Mouse (Mus musculus) forebrain, embryonic 15.5 days (tissue): ENCODE measurements around the gene Meox1. TPM values are rescaled to one million over a fixed set of nuclear protein-coding genes. Genes with fewer than 3 reads are reported as not detected.

ENCODE experiments used
- ATAC-seq: fragments of 200-750 bp; cut with Nextera tagmentation; replicated peaks from 2 replicates; pipeline ENCODE4 v1.8.0; 2017; ENCODE audit warnings: mild to moderate bottlenecking, moderate TSS enrichment, moderate library complexity
- H3K27ac ChIP-seq: fragments of 300-500 bp; sonication (generic); replicated peaks from 2 replicates; pipeline ENCODE4 v1.5.1; 2015; ENCODE audit warnings: mild to moderate bottlenecking, inconsistent platforms
- H3K27me3 ChIP-seq: fragments of 300-500 bp; sonication (generic); 2 replicates; pipeline ENCODE4 v1.6.1; 2015; ENCODE audit warnings: inconsistent platforms
- H3K36me3 ChIP-seq: fragments of 300-500 bp; sonication (generic); 2 replicates; pipeline ENCODE4 v1.6.1; 2015; ENCODE audit warnings: mild to moderate bottlenecking, inconsistent platforms
- H3K4me1 ChIP-seq: fragments of 300-500 bp; sonication (generic); 2 replicates; pipeline ENCODE4 v1.6.1; 2015; ENCODE audit warnings: inconsistent platforms
- H3K4me2 ChIP-seq: fragments of 300-500 bp; sonication (generic); replicated peaks from 2 replicates; pipeline ENCODE4 v1.6.1; 2015; ENCODE audit warnings: mild to moderate bottlenecking, inconsistent platforms
- H3K4me3 ChIP-seq: fragments of 300-500 bp; sonication (generic); 2 replicates; pipeline ENCODE4 v1.5.1; 2015; ENCODE audit warnings: mild to moderate bottlenecking, inconsistent platforms
- H3K9ac ChIP-seq: fragments of 300-500 bp; sonication (generic); replicated peaks from 2 replicates; pipeline ENCODE4 v1.6.1; 2015; ENCODE audit warnings: mild to moderate bottlenecking, inconsistent platforms
- H3K9me3 ChIP-seq: fragments of 300-500 bp; sonication (generic); 2 replicates; pipeline ENCODE4 v1.6.1; 2016; ENCODE audit warnings: inconsistent platforms
- WGBS: fragments of 180-500 bp; shearing (Covaris S2); methylation state at CpG from one replicate; pipeline ENCODE4 v1.1.7; 2015; ENCODE audit warnings: mixed read lengths; 5-methylcytosine and 5-hydroxymethylcytosine counted together
- polyA plus RNA-seq: library from polyadenylated mRNA; unstranded; fragments of >200 nt; fragmentation: Nextera tagmentation; extraction: Ambion mirVana; gene quantifications from 2 replicates; pipeline ENCODE4 v1.2.1, GENCODE M21; 2015

Gene Meox1
- polyA plus RNA-seq, 1 experiment from 2014 or later = 0.51 TPM

- Histone ChIP-seq H3K4me2 (no peak overlapping the region), H3K36me3 (no peaks in the 10 kb centered on the region), H3K9ac (no peak overlapping the region), H3K4me1 (no peaks in the 10 kb centered on the region), H3K4me3 (no peak overlapping the region), H3K9me3 (no peaks in the 10 kb centered on the region), H3K27ac (no peak overlapping the region), H3K27me3 (no peaks in the 10 kb centered on the region)
- no peak for ATAC-seq
- WGBS = over 99% methylated on average over 3 of the region's 3 CpGs
Observed at GRCm38 (mm10) chr11:101840405-101840804, 53.8 kb downstream of the Meox1 start.

GRCm38 (mm10) chr11:101839426-101839825, 54.7 kb downstream of the Meox1 start:
- Histone ChIP-seq H3K9me3 (no peaks in the 10 kb centered on the region), H3K27ac (no peak overlapping the region), H3K9ac (no peak overlapping the region), H3K36me3 (no peaks in the 10 kb centered on the region), H3K4me3 (no peak overlapping the region), H3K27me3 (no peaks in the 10 kb centered on the region), H3K4me2 (no peak overlapping the region), H3K4me1 (no peaks in the 10 kb centered on the region)
- 37% methylated on average over 6 of the region's 8 CpGs for WGBS
- ATAC-seq = no peak

- no peaks in the 10 kb centered on the region for H3K9me3 ChIP-seq
- no peaks in the 10 kb centered on the region for H3K36me3 ChIP-seq
- 69% methylated on average over 7 of the region's 7 CpGs for WGBS
- H3K27ac ChIP-seq = peak overlapping the region; percentile 19; the same call in 1 of the 2 replicates
- H3K4me3 ChIP-seq = no peak overlapping the region
- H3K27me3 ChIP-seq = no peaks in the 10 kb centered on the region
- ATAC-seq = no peak
- no peak overlapping the region for H3K9ac ChIP-seq
- no peak overlapping the region for H3K4me2 ChIP-seq
- peaks cover 6% of the 10 kb centered on the region; the same call in 1 of the 2 replicates for H3K4me1 ChIP-seq
Observed at GRCm38 (mm10) chr11:101832001-101832400, 62.2 kb downstream of the Meox1 start.

GRCm38 (mm10) chr11:101830616-101831015, 63.6 kb downstream of the Meox1 start:
- Histone ChIP-seq H3K9me3 (no peaks in the 10 kb centered on the region), H3K4me3 (no peak overlapping the region), H3K4me2 (no peak overlapping the region), H3K4me1 (peaks cover 6% of the 10 kb centered on the region; the same call in 1 of the 2 replicates), H3K9ac (no peak overlapping the region), H3K27ac (no peak overlapping the region), H3K36me3 (no peaks in the 10 kb centered on the region), H3K27me3 (no peaks in the 10 kb centered on the region)
- ATAC-seq = no peak
- 51% methylated on average over 8 of the region's 8 CpGs for WGBS

GRCm38 (mm10) chr11:101830112-101830511, 64.1 kb downstream of the Meox1 start:
- Histone ChIP-seq H3K27ac (no peak overlapping the region), H3K27me3 (no peaks in the 10 kb centered on the region), H3K36me3 (no peaks in the 10 kb centered on the region), H3K9ac (no peak overlapping the region), H3K9me3 (no peaks in the 10 kb centered on the region), H3K4me2 (no peak overlapping the region), H3K4me3 (no peak overlapping the region), H3K4me1 (peaks cover 6% of the 10 kb centered on the region; the same call in 1 of the 2 replicates)
- WGBS = 21% methylated on average over 10 of the region's 10 CpGs
- no peak for ATAC-seq

GRCm38 (mm10) chr11:101828718-101829117, 65.5 kb downstream of the Meox1 start:
- no peak for ATAC-seq
- no peak overlapping the region for H3K4me3 ChIP-seq

More at GRCm38 (mm10) chr11:101828718-101829117, 65.5 kb downstream of the Meox1 start:
- Histone ChIP-seq H3K36me3 (no peaks in the 10 kb centered on the region), H3K9ac (no peak overlapping the region), H3K9me3 (no peaks in the 10 kb centered on the region), H3K27me3 (no peaks in the 10 kb centered on the region), H3K4me1 (peaks cover 6% of the 10 kb centered on the region; the same call in 1 of the 2 replicates), H3K4me2 (no peak overlapping the region), H3K27ac (no peak overlapping the region)
- WGBS = 95% methylated on average over 4 of the region's 4 CpGs

Other genes starting within 250 kb of the Meox1 start
- 45.8 TPM in 2 replicates for gene Arl4d, start 228.8 kb downstream of the Meox1 start, polyA plus RNA-seq
- 39.3 and 40.0 TPM in 2 replicates for gene Dhx8, start 161.5 kb downstream of the Meox1 start, polyA plus RNA-seq
- gene Etv4, start 109.0 kb downstream of the Meox1 start, polyA plus RNA-seq = 5.7 and 6.1 TPM in 2 replicates
- not detected in 2 replicates for gene Sost, start 72.6 kb upstream of the Meox1 start, polyA plus RNA-seq
- gene Cfap97d1, start 89.9 kb upstream of the Meox1 start, polyA plus RNA-seq = not detected in 2 replicates
- 11.0 and 13.0 TPM in 2 replicates for gene Dusp3, start 92.6 kb upstream of the Meox1 start, polyA plus RNA-seq
- gene Mpp3, start 134.1 kb upstream of the Meox1 start, polyA plus RNA-seq = 46.2 and 48.5 TPM in 2 replicates
- gene Cd300lg, start 147.1 kb upstream of the Meox1 start, polyA plus RNA-seq = 0.11 and 0.34 TPM in 2 replicates
- 19.3 and 22.7 TPM in 2 replicates for gene Mpp2, start 194.1 kb upstream of the Meox1 start, polyA plus RNA-seq
- not detected in 2 replicates for gene Ppy, start 206.9 kb upstream of the Meox1 start, polyA plus RNA-seq
- gene Pyy, start 213.5 kb upstream of the Meox1 start, polyA plus RNA-seq = not detected in 2 replicates